Mouse (Mus musculus) intestine, embryonic 16.5 days (tissue): ENCODE measurements at regions not wholly inside any gene's neighbourhood (a gene's known extent, or its start where the extent isn't known, plus 50 kb on each side); places are given as distances from the start of the nearest gene placed in this dataset.
A peak's percentile ranks its signal among the peaks of the same experiment; 100 is the strongest.

Experiments
- ATAC-seq: fragments of 200-750 bp; cut with Nextera tagmentation; 2 replicates; pipeline ENCODE4 v1.8.0; 2017; ENCODE audit warnings: moderate TSS enrichment, moderate library complexity
- H3K27ac ChIP-seq: fragments of 300-500 bp; sonication (generic); 2 replicates; pipeline ENCODE4 v1.5.1; 2014; ENCODE audit warnings: mild to moderate bottlenecking, low read length
- H3K27me3 ChIP-seq: fragments of 300-500 bp; sonication (generic); replicated peaks from 2 replicates; pipeline ENCODE4 v1.6.1; 2014; ENCODE audit warnings: low read length, control low read depth, mixed read lengths; ENCODE audit not compliant: control insufficient read depth, insufficient read depth
- H3K36me3 ChIP-seq: fragments of 300-500 bp; sonication (generic); 2 replicates; pipeline ENCODE4 v1.6.1; 2014; ENCODE audit warnings: low read length, control low read depth; ENCODE audit not compliant: control insufficient read depth, insufficient read depth
- H3K4me1 ChIP-seq: fragments of 300-500 bp; sonication (generic); 2 replicates; pipeline ENCODE4 v1.6.1; 2014; ENCODE audit warnings: low read length, control low read depth, mixed read lengths; ENCODE audit not compliant: control insufficient read depth, insufficient read depth
- H3K4me2 ChIP-seq: fragments of 300-500 bp; sonication (generic); 2 replicates; pipeline ENCODE4 v1.6.1; 2014; ENCODE audit warnings: low read depth, low read length, control low read depth
- H3K4me3 ChIP-seq: fragments of 300-500 bp; sonication (generic); 2 replicates; pipeline ENCODE4 v1.5.1; 2014; ENCODE audit warnings: mild to moderate bottlenecking, low read length
- H3K9ac ChIP-seq: fragments of 300-500 bp; sonication (generic); 2 replicates; pipeline ENCODE4 v1.6.1; 2014; ENCODE audit warnings: low read depth, low read length
- H3K9me3 ChIP-seq: fragments of 300-500 bp; sonication (generic); 2 replicates; pipeline ENCODE4 v1.6.1; 2016; ENCODE audit warnings: low read length, control low read depth; ENCODE audit not compliant: control insufficient read depth
- WGBS: fragments of 180-500 bp; shearing (Covaris S2); extraction: QIAGEN DNeasy Blood & Tissue Kit; methylation state at CpG from one replicate; pipeline ENCODE4 v1.1.7; 2014; 5-methylcytosine and 5-hydroxymethylcytosine counted together

DNA sequence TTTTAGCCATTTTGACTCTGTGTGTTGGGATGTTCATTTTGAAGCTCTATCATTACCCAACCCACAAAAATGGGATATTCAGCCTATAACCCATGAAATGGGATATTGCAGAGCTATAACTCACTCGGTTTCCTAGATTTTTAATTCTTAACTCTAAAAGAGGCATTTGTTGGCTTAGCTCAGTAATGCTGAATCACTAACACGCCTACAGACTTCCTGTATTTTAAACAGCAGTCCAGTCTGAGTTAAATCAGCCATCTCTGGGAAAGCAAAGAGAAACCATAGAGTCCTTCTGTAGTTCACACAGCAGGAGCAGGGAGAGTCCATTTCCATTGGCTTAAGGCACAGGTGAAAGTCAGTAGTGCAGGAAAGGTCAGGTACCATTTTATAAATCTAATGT, 471.3 kb upstream of the Adgrl2 start:
- Histone ChIP-seq H3K27me3 (no peaks in the 10 kb centered on the region), H3K9ac (no peak overlapping the region), H3K27ac (no peak overlapping the region), H3K4me3 (no peak overlapping the region), H3K4me2 (no peak overlapping the region), H3K9me3 (no peaks in the 10 kb centered on the region), H3K4me1 (no peaks in the 10 kb centered on the region), H3K36me3 (no peaks in the 10 kb centered on the region)
- WGBS, result 82% methylated on average over 2 of the region's 2 CpGs
- ATAC-seq, result no peak

DNA sequence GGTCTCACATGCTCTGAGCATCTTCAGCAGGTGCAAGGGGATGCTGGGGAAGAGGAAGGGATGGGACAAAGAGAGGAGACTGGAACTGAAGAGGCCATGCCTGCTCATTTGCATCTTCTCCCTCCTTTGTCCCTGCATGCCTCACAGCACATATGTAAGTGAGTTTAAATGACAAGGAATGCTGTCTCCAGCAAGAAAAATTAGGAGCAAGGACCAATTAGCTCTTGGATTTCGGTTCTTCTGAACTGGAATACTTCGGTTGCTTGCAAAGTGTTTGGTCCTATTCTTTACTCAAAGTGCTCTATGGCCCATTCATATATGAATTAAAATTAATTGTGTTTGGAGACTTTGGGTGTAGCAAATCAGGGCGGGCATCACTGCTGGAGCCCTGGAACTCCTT, 459.0 kb upstream of the Adgrl2 start:
- Histone ChIP-seq H3K4me1 (peaks cover 5% of the 10 kb centered on the region; the same call in 1 of the 2 replicates), H3K27me3 (no peaks in the 10 kb centered on the region), H3K4me2 (no peak overlapping the region), H3K27ac (no peak overlapping the region), H3K9me3 (no peaks in the 10 kb centered on the region), H3K4me3 (no peak overlapping the region), H3K9ac (no peak overlapping the region), H3K36me3 (no peaks in the 10 kb centered on the region)
- 83% methylated on average over 3 of the region's 3 CpGs for WGBS
- ATAC-seq, result no peak

DNA sequence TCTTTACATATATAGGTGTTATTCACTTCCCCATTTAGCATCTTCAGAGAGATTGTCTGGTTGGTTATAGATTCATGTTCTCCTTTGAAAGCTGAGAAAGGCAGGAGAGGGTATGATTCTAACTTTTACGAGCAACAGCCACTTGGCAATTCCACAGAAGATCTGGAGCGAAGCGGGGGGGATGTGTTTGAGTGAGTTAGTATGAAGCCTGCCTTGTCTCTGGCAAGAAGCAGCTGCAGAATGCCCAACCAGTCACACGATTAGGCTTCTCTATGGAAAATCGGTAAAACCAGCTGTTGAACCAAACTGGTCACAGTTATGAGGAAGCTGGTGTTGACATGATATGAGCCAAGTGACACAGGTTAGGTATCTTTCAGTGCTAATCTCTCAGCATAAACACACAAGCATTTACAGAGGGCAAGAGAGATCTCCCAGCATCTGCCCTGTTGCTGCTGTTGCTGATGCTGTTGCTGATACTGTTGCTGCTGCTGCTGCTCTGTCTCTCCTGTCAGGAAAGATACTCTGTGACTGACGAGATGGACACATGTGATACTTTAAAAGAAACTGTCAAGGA, 455.7 kb upstream of the Adgrl2 start:
- no peaks in the 10 kb centered on the region for H3K27me3 ChIP-seq
- peaks cover 7% of the 10 kb centered on the region for H3K4me1 ChIP-seq
- 65% methylated on average over 6 of the region's 6 CpGs for WGBS
- no peak overlapping the region for H3K27ac ChIP-seq
- no peak overlapping the region for H3K4me3 ChIP-seq
- no peak overlapping the region for H3K4me2 ChIP-seq
- ATAC-seq, result no peak
- no peaks in the 10 kb centered on the region for H3K9me3 ChIP-seq
- H3K9ac ChIP-seq, result no peak overlapping the region
- H3K36me3 ChIP-seq, result no peaks in the 10 kb centered on the region

DNA sequence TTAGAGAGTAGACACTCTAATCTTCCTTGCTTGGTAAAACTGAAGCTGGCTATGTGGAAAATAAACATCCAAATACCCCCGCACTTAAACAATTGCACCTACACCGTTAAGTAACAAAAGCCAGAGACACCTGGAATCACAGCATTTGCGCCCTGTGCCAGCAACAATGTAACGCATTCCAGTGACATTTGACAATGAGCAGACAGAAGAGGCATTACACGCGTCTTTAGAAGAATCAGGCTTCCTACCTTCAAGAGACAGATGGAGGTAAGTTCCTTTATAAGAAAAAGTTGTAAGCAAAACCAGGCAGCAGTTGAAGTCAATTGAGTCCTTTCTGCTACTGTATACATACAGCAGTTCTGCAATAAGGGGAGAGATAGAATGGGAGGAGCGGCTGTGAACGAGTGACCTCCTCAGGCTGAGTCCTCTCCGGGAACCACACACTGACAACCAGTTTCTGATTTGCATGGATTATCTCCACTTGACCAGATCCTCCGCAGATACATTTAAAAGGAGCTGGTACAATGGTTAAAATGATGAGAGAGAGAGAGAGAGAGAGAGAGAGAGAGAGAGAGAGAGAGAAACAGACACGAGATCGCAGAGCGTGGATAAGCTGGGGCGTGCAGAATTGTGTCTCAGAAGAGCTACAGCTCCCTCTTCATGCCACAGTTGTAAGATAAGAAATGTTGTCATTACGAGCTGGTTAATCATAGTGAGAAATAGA, 454.7 kb upstream of the Adgrl2 start:
- ATAC-seq, result peak; percentile 93
- no peak overlapping the region for H3K27ac ChIP-seq
- H3K4me3 ChIP-seq, result peak overlapping the region; percentile 49
- WGBS, result 7% methylated on average over 15 of the region's 15 CpGs
- no peaks in the 10 kb centered on the region for H3K27me3 ChIP-seq
- H3K9ac ChIP-seq, result peak overlapping the region; percentile 59
- peak overlapping the region; percentile 44 for H3K4me2 ChIP-seq
- no peaks in the 10 kb centered on the region for H3K9me3 ChIP-seq
- H3K36me3 ChIP-seq, result no peaks in the 10 kb centered on the region
- H3K4me1 ChIP-seq, result peaks cover 7% of the 10 kb centered on the region

DNA sequence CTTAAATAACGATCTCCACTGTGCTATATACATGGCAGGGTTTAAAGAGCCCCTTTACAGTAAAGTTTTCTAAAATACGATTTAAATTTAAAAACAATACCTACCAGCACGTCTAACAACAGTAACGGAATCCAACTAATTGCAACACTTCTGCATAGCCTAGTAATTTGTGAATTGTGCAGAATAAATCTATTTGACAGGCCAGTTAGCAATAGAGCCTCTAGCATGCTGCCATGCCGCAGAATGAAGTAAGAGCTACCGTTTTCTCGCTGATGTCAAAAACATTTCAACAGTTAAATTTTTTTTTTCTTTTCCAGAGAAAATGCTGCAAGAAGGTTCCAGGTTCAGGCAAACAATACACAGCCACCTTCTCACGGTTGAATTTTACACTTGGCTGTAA, 454.0 kb upstream of the Adgrl2 start:
- WGBS, result 57% methylated on average over 8 of the region's 8 CpGs
- H3K27ac ChIP-seq, result no peak overlapping the region
- no peaks in the 10 kb centered on the region for H3K36me3 ChIP-seq
- no peaks in the 10 kb centered on the region for H3K27me3 ChIP-seq
- no peak for ATAC-seq
- H3K9me3 ChIP-seq, result no peaks in the 10 kb centered on the region
- H3K4me2 ChIP-seq, result peak overlapping the region; percentile 19; the same call in 1 of the 2 replicates
- peak overlapping the region; percentile 49 for H3K4me3 ChIP-seq
- no peak overlapping the region for H3K9ac ChIP-seq
- peaks cover 7% of the 10 kb centered on the region for H3K4me1 ChIP-seq

DNA sequence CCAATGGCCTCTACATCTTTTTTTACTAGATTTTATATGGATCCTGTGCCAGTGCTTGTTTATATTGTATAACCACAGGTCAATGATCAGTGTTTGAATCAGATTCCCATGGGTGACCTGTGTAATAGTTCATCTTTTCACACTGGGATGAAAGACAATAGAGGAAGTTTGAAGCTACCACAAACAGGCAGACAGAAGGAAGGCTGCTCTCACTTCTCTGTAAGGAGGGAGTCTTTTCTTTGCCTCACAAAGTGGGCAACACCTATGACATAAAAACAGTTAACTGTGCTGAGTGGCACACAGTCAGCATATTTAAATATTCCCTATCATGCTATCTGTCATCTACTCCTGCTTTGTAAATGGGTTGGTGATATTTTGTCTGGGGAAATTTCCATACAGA, 450.9 kb upstream of the Adgrl2 start:
- no peak overlapping the region for H3K27ac ChIP-seq
- H3K9me3 ChIP-seq, result no peaks in the 10 kb centered on the region
- H3K4me1 ChIP-seq, result peaks cover 7% of the 10 kb centered on the region
- no peaks in the 10 kb centered on the region for H3K27me3 ChIP-seq
- H3K4me3 ChIP-seq, result no peak overlapping the region
- no peaks in the 10 kb centered on the region for H3K36me3 ChIP-seq
- no peak overlapping the region for H3K9ac ChIP-seq
- ATAC-seq, result no peak
- no peak overlapping the region for H3K4me2 ChIP-seq

DNA sequence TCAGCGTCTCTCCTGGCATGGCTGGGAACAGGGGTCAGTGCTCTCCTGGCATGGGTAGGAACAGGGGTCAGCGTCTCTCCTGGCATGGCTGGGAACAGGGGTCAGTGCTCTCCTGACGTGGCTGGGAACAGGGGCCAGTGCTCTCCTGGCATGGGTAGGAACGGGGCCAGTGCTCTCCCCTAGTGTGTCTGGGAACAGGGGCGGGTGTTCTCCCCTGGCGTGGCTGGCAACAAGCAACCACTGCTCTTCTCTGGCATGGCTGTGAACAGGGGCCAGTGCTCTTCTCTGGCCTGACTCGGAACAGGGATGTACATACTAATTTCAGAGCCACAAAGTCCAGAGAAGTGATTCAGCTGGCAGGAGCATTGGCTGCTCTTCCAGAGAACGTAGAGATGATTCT, 447.4 kb upstream of the Adgrl2 start:
- Histone ChIP-seq H3K27ac (no peak overlapping the region), H3K4me1 (no peaks in the 10 kb centered on the region), H3K36me3 (no peaks in the 10 kb centered on the region), H3K4me2 (no peak overlapping the region), H3K27me3 (no peaks in the 10 kb centered on the region), H3K4me3 (no peak overlapping the region), H3K9me3 (no peaks in the 10 kb centered on the region), H3K9ac (no peak overlapping the region)
- no peak for ATAC-seq
- WGBS, result 83% methylated on average over 8 of the region's 8 CpGs

DNA sequence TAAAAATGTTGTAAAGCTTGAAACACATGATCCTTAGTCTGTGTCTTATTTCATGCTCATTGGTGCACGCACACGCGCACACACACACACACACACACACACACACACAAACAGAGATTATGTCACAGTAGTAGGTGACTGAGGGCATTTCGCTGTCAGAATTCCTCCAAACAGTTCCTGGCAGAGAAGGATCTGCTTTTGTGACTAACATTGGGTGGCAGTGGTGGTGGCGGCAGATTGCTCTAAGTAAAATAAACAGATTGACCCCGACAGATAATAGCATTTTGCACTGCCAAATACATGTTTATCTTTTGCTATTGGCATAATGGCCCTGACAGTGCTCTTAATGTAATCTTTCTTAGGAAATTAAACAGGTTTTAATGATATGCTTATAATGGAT, 446.6 kb upstream of the Adgrl2 start:
- no peak overlapping the region for H3K9ac ChIP-seq
- no peaks in the 10 kb centered on the region for H3K4me1 ChIP-seq
- H3K27me3 ChIP-seq, result no peaks in the 10 kb centered on the region
- no peaks in the 10 kb centered on the region for H3K36me3 ChIP-seq
- no peak overlapping the region for H3K4me3 ChIP-seq
- no peak for ATAC-seq
- H3K27ac ChIP-seq, result no peak overlapping the region
- H3K9me3 ChIP-seq, result no peaks in the 10 kb centered on the region
- WGBS, result 70% methylated on average over 6 of the region's 6 CpGs
- H3K4me2 ChIP-seq, result no peak overlapping the region

DNA sequence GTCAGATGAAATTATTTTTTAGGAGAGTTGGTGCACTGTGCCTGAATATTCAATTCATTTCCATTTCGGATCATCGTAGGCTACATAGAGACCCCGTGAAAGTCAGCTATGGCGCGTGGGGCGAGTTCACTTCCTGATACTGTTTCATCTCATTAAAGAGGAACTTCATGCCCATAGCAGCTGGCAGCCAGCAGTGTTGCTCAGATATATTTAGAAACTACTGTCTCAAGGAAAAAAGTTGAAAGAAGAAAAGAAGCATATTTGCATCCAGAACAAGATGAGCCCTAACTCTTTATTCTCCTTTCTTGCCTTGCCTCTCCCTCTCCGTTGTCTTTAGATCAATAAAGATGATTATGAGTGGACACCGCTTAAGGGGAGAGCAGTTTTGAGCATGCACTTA, 446.1 kb upstream of the Adgrl2 start:
- no peak for ATAC-seq
- no peak overlapping the region for H3K9ac ChIP-seq
- WGBS, result 84% methylated on average over 8 of the region's 8 CpGs

DNA sequence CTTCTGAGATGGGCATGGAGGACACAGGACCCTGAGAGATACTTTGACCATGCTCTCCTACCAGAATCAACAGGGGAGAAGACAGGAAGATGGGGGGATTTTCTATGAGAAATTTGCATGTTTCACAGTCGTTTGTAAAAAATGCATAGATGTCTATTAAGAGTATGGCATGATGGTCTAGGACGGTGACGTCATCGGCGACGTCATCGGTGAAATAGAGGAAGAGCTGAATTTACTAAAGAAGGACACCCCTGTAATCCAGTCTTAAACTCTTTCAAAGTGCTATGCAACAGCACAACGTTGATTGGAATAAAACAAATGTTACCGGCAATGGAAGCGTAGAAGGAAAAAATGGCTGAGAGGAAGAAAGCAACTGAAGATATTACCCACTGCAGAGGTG, 441.4 kb upstream of the Adgrl2 start:
- Histone ChIP-seq H3K4me1 (no peaks in the 10 kb centered on the region), H3K9ac (no peak overlapping the region), H3K4me3 (no peak overlapping the region), H3K27me3 (no peaks in the 10 kb centered on the region), H3K4me2 (no peak overlapping the region), H3K36me3 (no peaks in the 10 kb centered on the region), H3K9me3 (no peaks in the 10 kb centered on the region), H3K27ac (no peak overlapping the region)
- ATAC-seq, result no peak
- WGBS, result 96% methylated on average over 10 of the region's 10 CpGs

More for the DNA sequence above, 446.1 kb upstream of the Adgrl2 start:
- Histone ChIP-seq H3K4me2 (no peak overlapping the region), H3K36me3 (no peaks in the 10 kb centered on the region), H3K4me3 (no peak overlapping the region), H3K9me3 (no peaks in the 10 kb centered on the region), H3K27ac (no peak overlapping the region), H3K4me1 (no peaks in the 10 kb centered on the region), H3K27me3 (no peaks in the 10 kb centered on the region)
